Mouse (Mus musculus): ENCODE measurements around the gene Capza2. TPM values are rescaled to one million over a fixed set of nuclear protein-coding genes. Genes with fewer than 3 reads are reported as not detected.

Capza2 gene
- polyA plus RNA-seq (2015; fragmentation: Nextera tagmentation; extraction: Ambion mirVana), result 147 and 165 TPM in 2 replicates

DNA sequence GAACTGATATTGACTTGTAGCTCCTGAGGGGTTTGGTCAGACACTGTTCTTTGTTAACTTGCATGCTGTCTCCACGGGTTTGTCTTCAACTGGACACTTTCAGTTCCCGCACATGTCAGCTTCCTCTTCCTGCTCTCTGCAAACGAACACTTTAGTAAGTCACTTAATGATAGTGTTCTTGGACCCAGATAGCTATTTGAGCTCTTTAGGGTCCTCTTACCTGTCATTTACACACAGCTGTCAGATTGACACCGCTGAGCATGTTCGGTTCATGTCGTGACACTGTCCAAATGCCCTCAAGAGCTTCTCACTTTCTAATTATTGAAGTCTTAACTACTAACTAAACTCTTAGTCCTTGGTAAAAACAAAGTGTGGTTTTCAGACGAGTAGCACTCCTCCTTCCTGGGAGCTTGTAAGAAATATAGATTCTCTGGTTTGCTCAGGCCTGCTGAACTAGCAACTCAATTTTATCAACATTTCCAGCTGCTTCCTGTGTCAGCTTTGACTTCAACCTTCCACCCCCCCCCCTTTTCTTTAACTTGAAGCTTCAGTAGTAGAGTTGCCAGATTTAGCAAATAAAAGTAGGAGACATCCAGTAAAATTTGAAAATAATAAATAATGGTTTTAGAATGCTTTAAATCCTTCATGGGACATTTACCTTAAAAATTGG is at the start of gene Capza2:
Gene Capza2 (plus strand): TSS at position 620 of the 670 bp plus-strand sequence.

DNA sequence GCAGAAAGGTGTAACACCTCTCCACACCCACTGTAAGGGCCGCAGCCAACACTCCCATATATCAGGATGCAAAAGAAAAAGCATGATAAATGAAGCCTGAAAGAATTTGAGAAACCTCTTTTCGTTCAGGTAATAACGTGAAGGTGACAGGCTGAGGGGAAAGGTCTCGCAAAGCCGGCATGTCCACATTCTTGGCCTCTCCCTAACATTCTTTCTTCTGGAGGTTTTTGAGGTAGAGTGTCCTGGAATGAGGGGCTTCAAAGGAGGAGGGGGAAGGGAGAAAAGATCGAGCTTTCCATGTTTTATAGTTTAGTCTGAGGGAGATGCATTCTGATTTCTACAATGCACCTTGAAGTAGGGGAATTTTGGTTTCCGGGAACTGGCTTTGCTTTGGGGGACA is 56.6 kb downstream of the Capza2 start, which contains the start of gene St7:
Gene St7 (plus strand): TSS at position 287 of the 400 bp plus-strand sequence.

Other genes with a start within 250 kb of the Capza2 start
- gene Met, start 172.4 kb upstream of the Capza2 start, polyA plus RNA-seq (2015; fragmentation: Nextera tagmentation; extraction: Ambion mirVana), result 1.0 and 1.8 TPM in 2 replicates
- gene St7, start 56.7 kb downstream of the Capza2 start, polyA plus RNA-seq (2015; fragmentation: Nextera tagmentation; extraction: Ambion mirVana), result 15.1 and 18.6 TPM in 2 replicates